Mouse (Mus musculus) liver, adult 2 months (tissue): ENCODE measurements around the gene Cdkal1. TPM values are rescaled to one million over a fixed set of nuclear protein-coding genes. Genes with fewer than 3 reads are reported as not detected.

Experiments
- DNase-seq: peaks from one replicate; pipeline ENCODE4 v3.0.0-alpha.2; 2011; ENCODE audit warnings: low read depth, low spot score; ENCODE audit errors: extremely low read depth
- H3K27ac ChIP-seq: fragments of 200-500 bp; replicated peaks from 2 replicates; pipeline ENCODE4 v1.5.1; 2012; ENCODE audit warnings: low read depth, mild to moderate bottlenecking, control low read depth, inconsistent platforms, low read length; ENCODE audit not compliant: insufficient read depth
- H3K27me3 ChIP-seq: fragments of 200-500 bp; 2 replicates; pipeline ENCODE4 v1.6.1; 2012; ENCODE audit warnings: mild to moderate bottlenecking, moderate library complexity, low read length, inconsistent platforms; ENCODE audit not compliant: control insufficient read depth, insufficient read depth
- H3K36me3 ChIP-seq: fragments of 200-500 bp; 2 replicates; pipeline ENCODE4 v1.6.1; 2012; ENCODE audit warnings: low read length, inconsistent platforms; ENCODE audit not compliant: control insufficient read depth, insufficient read depth
- H3K4me1 ChIP-seq: fragments of 200-500 bp; 2 replicates; pipeline ENCODE4 v1.6.1; 2011; ENCODE audit warnings: low read length; ENCODE audit not compliant: control insufficient read depth, insufficient read depth
- H3K4me3 ChIP-seq: fragments of 200-500 bp; 2 replicates; pipeline ENCODE4 v1.5.1; 2011; ENCODE audit warnings: low read depth, mild to moderate bottlenecking, control low read depth, low read length, moderate library complexity; ENCODE audit not compliant: insufficient read depth
- H3K79me2 ChIP-seq: fragments of 200-500 bp; 2 replicates; pipeline ENCODE4 v1.6.1; 2012; ENCODE audit warnings: inconsistent platforms, mild to moderate bottlenecking, low read length, moderate library complexity; ENCODE audit not compliant: control insufficient read depth, insufficient read depth
- H3K9ac ChIP-seq: fragments of 200-500 bp; 2 replicates; pipeline ENCODE4 v1.6.1; 2012; ENCODE audit warnings: low read depth, mild to moderate bottlenecking, control low read depth, inconsistent platforms, low read length
- CTCF ChIP-seq: fragments of 200-500 bp; IDR thresholded peaks from 2 replicates; pipeline ENCODE4 v1.5.1; 2011; ENCODE audit warnings: low read depth, low read length, control low read depth
- POLR2A ChIP-seq: fragments of 200-500 bp; IDR thresholded peaks from 2 replicates; pipeline ENCODE4 v1.6.1; 2011; ENCODE audit warnings: low read length, control low read depth; ENCODE audit not compliant: insufficient read depth; ENCODE audit errors: extremely low read depth
- WGBS: fragments of 180-500 bp; shearing (Covaris S2); methylation state at CpG from one replicate; pipeline ENCODE4 v1.1.7; 2018; 5-methylcytosine and 5-hydroxymethylcytosine counted together
- polyA plus RNA-seq: library from polyadenylated mRNA; depleted of rRNA; stranded (reverse); fragments of >200 nt; gene quantifications from 2 replicates; pipeline ENCODE4 v1.2.3, GENCODE M21; 2012
- total RNA-seq: library from RNA; depleted of rRNA; stranded (reverse); fragments of >200 nt; gene quantifications from 2 replicates; pipeline ENCODE4 v1.2.3, GENCODE M21; 2014

Cdkal1 gene
- total and polyA plus RNA-seq, 2 experiments: 1.7 to 13.6 TPM

- Histone ChIP-seq H3K27ac (no peak overlapping the region), H3K27me3 (no peaks in the 10 kb centered on the region), H3K4me1 (no peaks in the 10 kb centered on the region), H3K9ac (no peak overlapping the region), H3K79me2 (no peaks in the 10 kb centered on the region), H3K36me3 (peaks cover 9% of the 10 kb centered on the region; the same call in 1 of the 2 replicates), H3K4me3 (no peak overlapping the region)
- DNase-seq: no peak
- 93% methylated on average over 4 of the region's 4 CpGs for WGBS
- TF ChIP-seq POLR2A (no peak), CTCF (no peak)
These were observed 500.5 kb downstream of the Cdkal1 start for GRCm38 (mm10) chr13:29354943-29355342.

- WGBS: 96% methylated on average over 5 of the region's 5 CpGs
- H3K4me3 ChIP-seq: no peak overlapping the region
- no peak for TF ChIP-seq CTCF
- no peak for TF ChIP-seq POLR2A
These were observed 501.5 kb downstream of the Cdkal1 start for GRCm38 (mm10) chr13:29353888-29354415.

GRCm38 (mm10) chr13:29351023-29351684 lies 504.3 kb downstream of the Cdkal1 start:
- no peak for TF ChIP-seq CTCF
- TF ChIP-seq POLR2A: no peak
- WGBS: 97% methylated on average over 9 of the region's 9 CpGs
- no peaks in the 10 kb centered on the region for H3K4me1 ChIP-seq
- no peak overlapping the region for H3K9ac ChIP-seq
- H3K79me2 ChIP-seq: no peaks in the 10 kb centered on the region
- no peak overlapping the region for H3K27ac ChIP-seq
- H3K27me3 ChIP-seq: no peaks in the 10 kb centered on the region
- peaks cover 9% of the 10 kb centered on the region; the same call in 1 of the 2 replicates for H3K36me3 ChIP-seq
- DNase-seq: no peak
- no peak overlapping the region for H3K4me3 ChIP-seq

More at GRCm38 (mm10) chr13:29353888-29354415, 501.5 kb downstream of the Cdkal1 start:
- H3K36me3 ChIP-seq: peaks cover 9% of the 10 kb centered on the region; the same call in 1 of the 2 replicates
- no peaks in the 10 kb centered on the region for H3K4me1 ChIP-seq
- no peak for DNase-seq
- H3K9ac ChIP-seq: no peak overlapping the region
- no peak overlapping the region for H3K27ac ChIP-seq
- no peaks in the 10 kb centered on the region for H3K79me2 ChIP-seq
- no peaks in the 10 kb centered on the region for H3K27me3 ChIP-seq

GRCm38 (mm10) chr13:29350004-29350403 lies 505.5 kb downstream of the Cdkal1 start:
- TF ChIP-seq CTCF (no peak), POLR2A (no peak)
- Histone ChIP-seq H3K27me3 (no peaks in the 10 kb centered on the region), H3K4me1 (no peaks in the 10 kb centered on the region), H3K4me3 (no peak overlapping the region), H3K27ac (no peak overlapping the region), H3K36me3 (peaks cover 9% of the 10 kb centered on the region; the same call in 1 of the 2 replicates), H3K79me2 (no peaks in the 10 kb centered on the region), H3K9ac (no peak overlapping the region)
- 76% methylated on average over 4 of the region's 4 CpGs for whole genome bisulfite sequencing
- no peak for DNase-seq

GRCm38 (mm10) chr13:29349386-29349961 lies 506.0 kb downstream of the Cdkal1 start:
- no peaks in the 10 kb centered on the region for H3K4me1 ChIP-seq
- peaks cover 8% of the 10 kb centered on the region; the same call in 1 of the 2 replicates for H3K36me3 ChIP-seq
- no peaks in the 10 kb centered on the region for H3K27me3 ChIP-seq
- 95% methylated on average over 7 of the region's 7 CpGs for WGBS
- no peaks in the 10 kb centered on the region for H3K79me2 ChIP-seq
- H3K4me3 ChIP-seq: no peak overlapping the region
- no peak overlapping the region for H3K9ac ChIP-seq
- TF ChIP-seq CTCF: no peak
- TF ChIP-seq POLR2A: no peak
- no peak for DNase-seq
- H3K27ac ChIP-seq: no peak overlapping the region
